Mouse (Mus musculus): ENCODE results near the gene Dnah9. TPM values are rescaled to one million over a fixed set of nuclear protein-coding genes. Genes with fewer than 3 reads are reported as not detected.

Gene Dnah9
- total RNA-seq, 1 experiment = 0.09 TPM

GRCm38 (mm10) chr11:65824556-65824955 is 343.8 kb downstream of the Dnah9 start:
- Histone ChIP-seq H3K4me1 (ENCODE audit: control insufficient read depth in 2 of 2, insufficient read depth in 2 of 2, low read length in 2 of 2, poor library complexity in 1 of 2) (no peaks in the 10 kb centered on the region), H3K9ac (ENCODE audit: insufficient read depth, low read depth, low read length, poor library complexity, severe bottlenecking) (no peak overlapping the region), H3K27ac (ENCODE audit: insufficient read depth, low read depth, low read length, poor library complexity, severe bottlenecking) (no peak overlapping the region), H3K4me3 (ENCODE audit: insufficient read depth in 1 of 2, low read depth in 1 of 2, low read length in 2 of 2, poor library complexity in 1 of 2, severe bottlenecking in 1 of 2) (no peak overlapping the region), H3K9me3 (ENCODE audit: control insufficient read depth, insufficient read depth, low read depth, low read length) (no peaks in the 10 kb centered on the region), H3K36me3 (ENCODE audit: control insufficient read depth, insufficient read depth, low read length, poor library complexity, severe bottlenecking) (peaks cover 6% of the 10 kb centered on the region; the same call in 1 of the 2 replicates)
- in situ Hi-C loops (cut with MboI; ENCODE audit: low sequenced_read_pairs in 2 of 2, unreplicated experiment in 2 of 2) = loop anchor here in 1 of 2 experiments (25.0 kb wide), 1 partner anchor 1213 kb away; the partner anchor contains the start of gene Tmem220
- TF ChIP-seq ZC3H11A (IDR thresholded peaks at IDR 0.05; ENCODE audit: borderline replicate concordance, low read depth, low read length) = no peak
- TF ChIP-seq ZNF384 (IDR thresholded peaks at IDR 0.05; ENCODE audit: low read depth, low read length) = no peak
- no peak for TF ChIP-seq HCFC1 (IDR thresholded peaks at IDR 0.05; ENCODE audit: borderline replicate concordance, insufficient read depth, low read length)
- TF ChIP-seq CHD2 (IDR thresholded peaks at IDR 0.05; ENCODE audit: low read depth, low read length) = no peak
- no peak for TF ChIP-seq MAFK (IDR thresholded peaks at IDR 0.05; ENCODE audit: insufficient read depth, low read depth, low read length)
- no peak for DNase-seq (ENCODE audit: low read depth, low spot score)

- no peak overlapping the region for H3K4me3 ChIP-seq (ENCODE audit: insufficient read depth in 1 of 2, low read depth in 1 of 2, low read length in 2 of 2, poor library complexity in 1 of 2, severe bottlenecking in 1 of 2)
- peaks cover 3% of the 10 kb centered on the region; the same call in 1 of the 2 replicates for H3K36me3 ChIP-seq (ENCODE audit: control insufficient read depth, insufficient read depth, low read length, poor library complexity, severe bottlenecking)
- TF ChIP-seq HCFC1 (IDR thresholded peaks at IDR 0.05; ENCODE audit: borderline replicate concordance, insufficient read depth, low read length) = no peak
- peak; percentile 53; the same call in 1 of the 2 replicates for TF ChIP-seq ZC3H11A (IDR thresholded peaks at IDR 0.05; ENCODE audit: borderline replicate concordance, low read depth, low read length)
- no peak for TF ChIP-seq ZNF384 (IDR thresholded peaks at IDR 0.05; ENCODE audit: low read depth, low read length)
- DNase-seq (ENCODE audit: low read depth, low spot score) = peak; percentile 65
- in situ Hi-C loops (cut with MboI; ENCODE audit: low sequenced_read_pairs in 2 of 2, unreplicated experiment in 2 of 2) = loop anchor here in 1 of 2 experiments (25.0 kb wide), 1 partner anchor 1216 kb away; the partner anchor contains the start of gene Tmem220
- no peaks in the 10 kb centered on the region for H3K4me1 ChIP-seq (ENCODE audit: control insufficient read depth in 2 of 2, insufficient read depth in 2 of 2, low read length in 2 of 2, poor library complexity in 1 of 2)
- H3K27ac ChIP-seq (ENCODE audit: insufficient read depth, low read depth, low read length, poor library complexity, severe bottlenecking) = no peak overlapping the region
- no peaks in the 10 kb centered on the region for H3K9me3 ChIP-seq (ENCODE audit: control insufficient read depth, insufficient read depth, low read depth, low read length)
- H3K9ac ChIP-seq (ENCODE audit: insufficient read depth, low read depth, low read length, poor library complexity, severe bottlenecking) = no peak overlapping the region
These were observed 347.5 kb downstream of the Dnah9 start for GRCm38 (mm10) chr11:65820877-65821276.

DNA sequence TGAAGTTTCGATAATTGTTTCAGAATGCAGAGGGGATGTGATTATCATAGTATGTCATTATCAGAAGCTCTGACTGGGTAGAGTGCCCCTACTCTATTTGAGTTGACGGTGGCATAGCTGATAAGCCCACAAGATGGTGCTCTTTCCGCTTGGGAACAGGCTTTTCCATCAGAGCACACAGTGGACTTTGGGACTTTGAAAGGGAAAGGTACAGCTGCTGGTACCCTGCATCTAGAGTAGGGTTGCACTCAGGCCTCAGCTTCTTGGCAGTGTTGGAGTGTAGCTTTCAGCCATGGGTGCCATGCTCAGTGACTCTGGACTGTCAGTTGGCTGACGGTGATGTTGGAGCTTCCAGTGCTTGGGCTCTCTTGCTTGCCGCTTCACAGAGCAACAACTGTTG is 348.1 kb downstream of the Dnah9 start:
- H3K36me3 ChIP-seq (ENCODE audit: control insufficient read depth, insufficient read depth, low read length, poor library complexity, severe bottlenecking) = peaks cover 5% of the 10 kb centered on the region; the same call in 1 of the 2 replicates
- no peak overlapping the region for H3K9ac ChIP-seq (ENCODE audit: insufficient read depth, low read depth, low read length, poor library complexity, severe bottlenecking)
- in situ Hi-C loops (cut with MboI; ENCODE audit: low sequenced_read_pairs in 2 of 2, unreplicated experiment in 2 of 2) = loop anchor here in 1 of 2 experiments (25.0 kb wide), 1 partner anchor 1217 kb away; the partner anchor contains the start of gene Tmem220
- H3K9me3 ChIP-seq (ENCODE audit: control insufficient read depth, insufficient read depth, low read depth, low read length) = no peaks in the 10 kb centered on the region
- H3K27ac ChIP-seq (ENCODE audit: insufficient read depth, low read depth, low read length, poor library complexity, severe bottlenecking) = no peak overlapping the region
- no peak overlapping the region for H3K4me3 ChIP-seq (ENCODE audit: insufficient read depth in 1 of 2, low read depth in 1 of 2, low read length in 2 of 2, poor library complexity in 1 of 2, severe bottlenecking in 1 of 2)
- no peak for TF ChIP-seq ZC3H11A (IDR thresholded peaks at IDR 0.05; ENCODE audit: borderline replicate concordance, low read depth, low read length)
- no peak for TF ChIP-seq HCFC1 (IDR thresholded peaks at IDR 0.05; ENCODE audit: borderline replicate concordance, insufficient read depth, low read length)
- TF ChIP-seq MAFK (IDR thresholded peaks at IDR 0.05; ENCODE audit: insufficient read depth, low read depth, low read length) = no peak
- TF ChIP-seq ZNF384 (IDR thresholded peaks at IDR 0.05; ENCODE audit: low read depth, low read length) = no peak
- no peak for TF ChIP-seq CHD2 (IDR thresholded peaks at IDR 0.05; ENCODE audit: low read depth, low read length)
- no peak for DNase-seq (ENCODE audit: low read depth, low spot score)
- H3K4me1 ChIP-seq (ENCODE audit: control insufficient read depth in 2 of 2, insufficient read depth in 2 of 2, low read length in 2 of 2, poor library complexity in 1 of 2) = no peaks in the 10 kb centered on the region

DNA sequence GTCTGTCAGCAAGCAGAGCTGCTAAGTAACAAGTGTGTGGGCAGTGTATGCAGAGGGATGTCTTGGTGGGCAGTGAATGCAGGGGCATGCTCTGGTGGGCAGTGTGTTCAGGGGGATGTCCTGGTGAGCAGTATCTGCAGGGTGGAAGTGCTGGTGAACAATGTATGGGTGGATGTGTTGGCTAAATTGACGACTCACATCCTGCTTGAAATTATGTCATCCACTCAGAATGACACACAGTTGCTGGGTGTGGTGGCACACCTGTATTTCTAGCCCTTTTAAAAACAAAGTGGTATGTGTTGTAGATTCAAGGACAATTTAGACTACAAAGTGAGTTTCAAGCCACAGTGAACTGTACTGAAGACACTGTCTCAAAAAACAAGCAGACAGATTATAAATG is 350.2 kb downstream of the Dnah9 start:
- peaks cover 6% of the 10 kb centered on the region for H3K36me3 ChIP-seq (ENCODE audit: control insufficient read depth, insufficient read depth, low read length, poor library complexity, severe bottlenecking)
- no peak overlapping the region for H3K27ac ChIP-seq (ENCODE audit: insufficient read depth, low read depth, low read length, poor library complexity, severe bottlenecking)
- in situ Hi-C loops (cut with MboI; ENCODE audit: low sequenced_read_pairs in 2 of 2, unreplicated experiment in 2 of 2) = loop anchor here in 1 of 2 experiments (25.0 kb wide), 1 partner anchor 1219 kb away; the partner anchor contains the start of gene Tmem220
- H3K9ac ChIP-seq (ENCODE audit: insufficient read depth, low read depth, low read length, poor library complexity, severe bottlenecking) = no peak overlapping the region
- no peak overlapping the region for H3K4me3 ChIP-seq (ENCODE audit: insufficient read depth in 1 of 2, low read depth in 1 of 2, low read length in 2 of 2, poor library complexity in 1 of 2, severe bottlenecking in 1 of 2)
- H3K9me3 ChIP-seq (ENCODE audit: control insufficient read depth, insufficient read depth, low read depth, low read length) = no peaks in the 10 kb centered on the region
- TF ChIP-seq ZC3H11A (IDR thresholded peaks at IDR 0.05; ENCODE audit: borderline replicate concordance, low read depth, low read length) (no peak), HCFC1 (IDR thresholded peaks at IDR 0.05; ENCODE audit: borderline replicate concordance, insufficient read depth, low read length) (no peak), CHD2 (IDR thresholded peaks at IDR 0.05; ENCODE audit: low read depth, low read length) (no peak), ZNF384 (IDR thresholded peaks at IDR 0.05; ENCODE audit: low read depth, low read length) (no peak), MAFK (IDR thresholded peaks at IDR 0.05; ENCODE audit: insufficient read depth, low read depth, low read length) (no peak)
- no peak for DNase-seq (ENCODE audit: low read depth, low spot score)
- H3K4me1 ChIP-seq (ENCODE audit: control insufficient read depth in 2 of 2, insufficient read depth in 2 of 2, low read length in 2 of 2, poor library complexity in 1 of 2) = no peaks in the 10 kb centered on the region

Measured in ES-E14 (cell line).